Mouse (Mus musculus): ENCODE measurements around the gene Rasl10a.

Rasl10a gene

GRCm38 (mm10) chr11:5095877-5096276 lies 37.9 kb downstream of the Rasl10a start:
- no peak for TF ChIP-seq GATA4 (IDR thresholded peaks at IDR 0.05; ENCODE audit: insufficient replicate concordance, low read length)

GRCm38 (mm10) chr11:5096480-5097020 lies 38.6 kb downstream of the Rasl10a start:
- no peak for TF ChIP-seq GATA4 (IDR thresholded peaks at IDR 0.05; ENCODE audit: insufficient replicate concordance, low read length)

GRCm38 (mm10) chr11:5098035-5098735 lies 40.3 kb downstream of the Rasl10a start:
- TF ChIP-seq GATA4 (IDR thresholded peaks at IDR 0.05; ENCODE audit: insufficient replicate concordance, low read length), result no peak

GRCm38 (mm10) chr11:5098736-5099542 lies 41.0 kb downstream of the Rasl10a start, which contains the start of the genes Rhbdd3 and Ewsr1:
TSS of gene Rhbdd3 (plus strand) at chr11:5098926.
TSS of gene Ewsr1 (minus strand) at chr11:5099266.
- no peak; the same call in 1 of the 2 replicates for TF ChIP-seq GATA4 (IDR thresholded peaks at IDR 0.05; ENCODE audit: insufficient replicate concordance, low read length)

- no peak for TF ChIP-seq GATA4 (IDR thresholded peaks at IDR 0.05; ENCODE audit: insufficient replicate concordance, low read length)
Measured at GRCm38 (mm10) chr11:5099576-5100183, 41.8 kb downstream of the Rasl10a start.

GRCm38 (mm10) chr11:5100283-5100682 lies 42.4 kb downstream of the Rasl10a start:
- no peak for TF ChIP-seq GATA4 (IDR thresholded peaks at IDR 0.05; ENCODE audit: insufficient replicate concordance, low read length)

GRCm38 (mm10) chr11:5100801-5101200 lies 42.9 kb downstream of the Rasl10a start:
- no peak for TF ChIP-seq GATA4 (IDR thresholded peaks at IDR 0.05; ENCODE audit: insufficient replicate concordance, low read length)

- TF ChIP-seq GATA4 (IDR thresholded peaks at IDR 0.05; ENCODE audit: insufficient replicate concordance, low read length), result no peak
Measured at GRCm38 (mm10) chr11:5101641-5102040, 43.7 kb downstream of the Rasl10a start.

- TF ChIP-seq GATA4 (IDR thresholded peaks at IDR 0.05; ENCODE audit: insufficient replicate concordance, low read length), result no peak
Measured at GRCm38 (mm10) chr11:5102384-5102783, 44.5 kb downstream of the Rasl10a start.

- TF ChIP-seq GATA4 (IDR thresholded peaks at IDR 0.05; ENCODE audit: insufficient replicate concordance, low read length), result no peak
Measured at GRCm38 (mm10) chr11:5103986-5104509, 46.1 kb downstream of the Rasl10a start.

GRCm38 (mm10) chr11:5109441-5109840 lies 51.5 kb downstream of the Rasl10a start:
- no peak for TF ChIP-seq GATA4 (IDR thresholded peaks at IDR 0.05; ENCODE audit: insufficient replicate concordance, low read length)
